Mouse (Mus musculus): ENCODE measurements around the gene Gle1. TPM values are rescaled to one million over a fixed set of nuclear protein-coding genes. Genes with fewer than 3 reads are reported as not detected.

The Gle1 gene
- total and polyA plus RNA-seq, 2 experiments from 2014 or later: 57.4 to 62.3 TPM

GRCm38 (mm10) chr2:29971838-29972635, 36.8 kb downstream of the Gle1 start:
- 63% methylated on average over 9 of the region's 9 CpGs for WGBS
- H3K4me1 ChIP-seq (ENCODE audit: insufficient read depth): peaks cover 25% of the 10 kb centered on the region
- ATAC-seq (no peak), DNase-seq (no peak)
- H3K4me3 ChIP-seq (ENCODE audit: low read depth, low read length): no peak overlapping the region
- no peak overlapping the region for H3K9ac ChIP-seq
- peaks cover 30% of the 10 kb centered on the region for H3K36me3 ChIP-seq (ENCODE audit: insufficient read depth)
- TF ChIP-seq CTCF (IDR thresholded peaks at IDR 0.05; ENCODE audit: low read depth): no peak
- H3K9me3 ChIP-seq (ENCODE audit: low read length): no peaks in the 10 kb centered on the region
- H3K27me3 ChIP-seq (ENCODE audit: insufficient read depth, low read length): no peaks in the 10 kb centered on the region
- H3K4me2 ChIP-seq (ENCODE audit: low read depth): no peak overlapping the region
- H3K27ac ChIP-seq (ENCODE audit: low read depth, low read length): no peak overlapping the region

- DNase-seq (no peak), ATAC-seq (no peak)
- no peaks in the 10 kb centered on the region for H3K27me3 ChIP-seq (ENCODE audit: insufficient read depth, low read length)
- H3K36me3 ChIP-seq (ENCODE audit: insufficient read depth): peaks cover 35% of the 10 kb centered on the region
- 23% methylated on average over 1 of the region's 2 CpGs for WGBS
- no peaks in the 10 kb centered on the region for H3K9me3 ChIP-seq (ENCODE audit: low read length)
- no peak overlapping the region for H3K4me3 ChIP-seq (ENCODE audit: low read depth, low read length)
- no peak overlapping the region for H3K4me2 ChIP-seq (ENCODE audit: low read depth)
- no peak overlapping the region for H3K9ac ChIP-seq
- no peak for TF ChIP-seq CTCF (IDR thresholded peaks at IDR 0.05; ENCODE audit: low read depth)
- peaks cover 13% of the 10 kb centered on the region for H3K4me1 ChIP-seq (ENCODE audit: insufficient read depth)
- no peak overlapping the region for H3K27ac ChIP-seq (ENCODE audit: low read depth, low read length)
Measured at GRCm38 (mm10) chr2:29973525-29973924, 38.3 kb downstream of the Gle1 start.

- Histone ChIP-seq H3K9ac (no peak overlapping the region), H3K4me1 (ENCODE audit: insufficient read depth) (no peaks in the 10 kb centered on the region), H3K36me3 (ENCODE audit: insufficient read depth) (peaks cover 56% of the 10 kb centered on the region), H3K27ac (ENCODE audit: low read depth, low read length) (no peak overlapping the region), H3K9me3 (ENCODE audit: low read length) (no peaks in the 10 kb centered on the region), H3K4me2 (ENCODE audit: low read depth) (no peak overlapping the region), H3K4me3 (ENCODE audit: low read depth, low read length) (no peak overlapping the region), H3K27me3 (ENCODE audit: insufficient read depth, low read length) (no peaks in the 10 kb centered on the region)
- ATAC-seq (0 out of 2 replicates have a peak, but pooled peaks have one; percentile 38), DNase-seq (peak; percentile 63)
- peak; percentile 72 for TF ChIP-seq CTCF (IDR thresholded peaks at IDR 0.05; ENCODE audit: low read depth)
Measured at GRCm38 (mm10) chr2:29977307-29977706, 42.1 kb downstream of the Gle1 start.

GRCm38 (mm10) chr2:29980661-29981060, 45.4 kb downstream of the Gle1 start:
- Histone ChIP-seq H3K4me1 (ENCODE audit: insufficient read depth) (no peaks in the 10 kb centered on the region), H3K9me3 (ENCODE audit: low read length) (no peaks in the 10 kb centered on the region), H3K9ac (no peak overlapping the region), H3K4me3 (ENCODE audit: low read depth, low read length) (no peak overlapping the region), H3K27me3 (ENCODE audit: insufficient read depth, low read length) (no peaks in the 10 kb centered on the region), H3K27ac (ENCODE audit: low read depth, low read length) (no peak overlapping the region), H3K4me2 (ENCODE audit: low read depth) (no peak overlapping the region), H3K36me3 (ENCODE audit: insufficient read depth) (peaks cover 82% of the 10 kb centered on the region)
- 92% methylated on average over 1 of the region's 1 CpGs for WGBS
- TF ChIP-seq CTCF (IDR thresholded peaks at IDR 0.05; ENCODE audit: low read depth): no peak
- no peak for ATAC-seq
- no peak for DNase-seq

- Histone ChIP-seq H3K27ac (ENCODE audit: low read depth, low read length) (no peak overlapping the region), H3K4me2 (ENCODE audit: low read depth) (no peak overlapping the region), H3K9ac (no peak overlapping the region), H3K9me3 (ENCODE audit: low read length) (no peaks in the 10 kb centered on the region), H3K4me3 (ENCODE audit: low read depth, low read length) (no peak overlapping the region), H3K36me3 (ENCODE audit: insufficient read depth) (peaks cover 99% of the 10 kb centered on the region), H3K27me3 (ENCODE audit: insufficient read depth, low read length) (no peaks in the 10 kb centered on the region), H3K4me1 (ENCODE audit: insufficient read depth) (no peaks in the 10 kb centered on the region)
- TF ChIP-seq CTCF (IDR thresholded peaks at IDR 0.05; ENCODE audit: low read depth): no peak
- ATAC-seq (no peak), DNase-seq (no peak)
- WGBS: 33% methylated on average over 2 of the region's 2 CpGs
Measured at GRCm38 (mm10) chr2:29991962-29992361, 56.7 kb downstream of the Gle1 start.

- no peak for DNase-seq
Measured at GRCm38 (mm10) chr2:30009101-30009500, 73.9 kb downstream of the Gle1 start.

More at GRCm38 (mm10) chr2:30009101-30009500, 73.9 kb downstream of the Gle1 start:
- WGBS: 55% methylated on average over 1 of the region's 1 CpGs
- ATAC-seq: no peak
- Histone ChIP-seq H3K9ac (no peak overlapping the region), H3K27me3 (ENCODE audit: insufficient read depth, low read length) (no peaks in the 10 kb centered on the region), H3K4me3 (ENCODE audit: low read depth, low read length) (no peak overlapping the region), H3K36me3 (ENCODE audit: insufficient read depth) (peaks cover 94% of the 10 kb centered on the region), H3K4me1 (ENCODE audit: insufficient read depth) (no peaks in the 10 kb centered on the region), H3K9me3 (ENCODE audit: low read length) (no peaks in the 10 kb centered on the region), H3K4me2 (ENCODE audit: low read depth) (no peak overlapping the region), H3K27ac (ENCODE audit: low read depth, low read length) (no peak overlapping the region)
- no peak for TF ChIP-seq CTCF (IDR thresholded peaks at IDR 0.05; ENCODE audit: low read depth)

Small RNAs within 50 kb of the gene (microRNA-seq; reads per million reads assigned to microRNA genes)
- 0.49 to 0.77 reads per million in 2 experiments for gene Mir6997

Other genes with a start within 250 kb of the Gle1 start
- 0.86 and 1.5 TPM in 2 replicates for gene Gm13420, start 183.7 kb upstream of the Gle1 start, total RNA-seq (2014; rRNA removed)
- 0.18 TPM in 1 of 2 replicates, not detected in the other for gene Gm13420, start 183.7 kb upstream of the Gle1 start, polyA plus RNA-seq (2015; fragmentation: Nextera tagmentation; extraction: Ambion mirVana)
- gene Gm13547, start 176.1 kb upstream of the Gle1 start, total RNA-seq (2014; rRNA removed): not detected in 2 replicates
- gene Gm13547, start 176.1 kb upstream of the Gle1 start, polyA plus RNA-seq (2015; fragmentation: Nextera tagmentation; extraction: Ambion mirVana): not detected in 2 replicates
- gene Coq4, start 147.9 kb upstream of the Gle1 start, total RNA-seq (2014; rRNA removed): 34.5 and 39.7 TPM in 2 replicates
- gene Coq4, start 147.9 kb upstream of the Gle1 start, polyA plus RNA-seq (2015; fragmentation: Nextera tagmentation; extraction: Ambion mirVana): 31.2 and 36.7 TPM in 2 replicates
- gene Trub2, start 146.9 kb upstream of the Gle1 start, total RNA-seq (2014; rRNA removed): 52.3 and 68.7 TPM in 2 replicates
- 22.4 and 27.3 TPM in 2 replicates for gene Trub2, start 146.9 kb upstream of the Gle1 start, polyA plus RNA-seq (2015; fragmentation: Nextera tagmentation; extraction: Ambion mirVana)
- gene Slc27a4, start 132.8 kb upstream of the Gle1 start, total RNA-seq (2014; rRNA removed): 74.9 and 82.9 TPM in 2 replicates
- 32.3 and 40.3 TPM in 2 replicates for gene Slc27a4, start 132.8 kb upstream of the Gle1 start, polyA plus RNA-seq (2015; fragmentation: Nextera tagmentation; extraction: Ambion mirVana)
- 58.9 and 91.9 TPM in 2 replicates for gene Urm1, start 115.4 kb upstream of the Gle1 start, total RNA-seq (2014; rRNA removed)
- gene Urm1, start 115.4 kb upstream of the Gle1 start, polyA plus RNA-seq (2015; fragmentation: Nextera tagmentation; extraction: Ambion mirVana): 27.3 and 29.4 TPM in 2 replicates
- 13.6 and 16.9 TPM in 2 replicates for gene Cercam, start 66.3 kb upstream of the Gle1 start, total RNA-seq (2014; rRNA removed)
- 10.8 and 14.1 TPM in 2 replicates for gene Cercam, start 66.3 kb upstream of the Gle1 start, polyA plus RNA-seq (2015; fragmentation: Nextera tagmentation; extraction: Ambion mirVana)
- 103 and 109 TPM in 2 replicates for gene Odf2, start 46.2 kb upstream of the Gle1 start, total RNA-seq (2014; rRNA removed)
- 40.3 and 60.8 TPM in 2 replicates for gene Odf2, start 46.2 kb upstream of the Gle1 start, polyA plus RNA-seq (2015; fragmentation: Nextera tagmentation; extraction: Ambion mirVana)
- 839 and 918 TPM in 2 replicates for gene Sptan1, start 30.1 kb downstream of the Gle1 start, total RNA-seq (2014; rRNA removed)
- gene Sptan1, start 30.1 kb downstream of the Gle1 start, polyA plus RNA-seq (2015; fragmentation: Nextera tagmentation; extraction: Ambion mirVana): 182 and 192 TPM in 2 replicates
- gene Wdr34, start 113.5 kb downstream of the Gle1 start, total RNA-seq (2014; rRNA removed): 88.4 and 103 TPM in 2 replicates
- gene Wdr34, start 113.5 kb downstream of the Gle1 start, polyA plus RNA-seq (2015; fragmentation: Nextera tagmentation; extraction: Ambion mirVana): 65.1 and 83.6 TPM in 2 replicates
- gene Set, start 122.0 kb downstream of the Gle1 start, total RNA-seq (2014; rRNA removed): 361 and 392 TPM in 2 replicates
- 349 and 384 TPM in 2 replicates for gene Set, start 122.0 kb downstream of the Gle1 start, polyA plus RNA-seq (2015; fragmentation: Nextera tagmentation; extraction: Ambion mirVana)
- gene Pkn3, start 142.3 kb downstream of the Gle1 start, total RNA-seq (2014; rRNA removed): 2.0 and 4.7 TPM in 2 replicates
- 0.80 and 0.86 TPM in 2 replicates for gene Pkn3, start 142.3 kb downstream of the Gle1 start, polyA plus RNA-seq (2015; fragmentation: Nextera tagmentation; extraction: Ambion mirVana)
- 19.5 and 25.7 TPM in 2 replicates for gene Zdhhc12, start 158.2 kb downstream of the Gle1 start, total RNA-seq (2014; rRNA removed)
- 20.8 and 23.3 TPM in 2 replicates for gene Zdhhc12, start 158.2 kb downstream of the Gle1 start, polyA plus RNA-seq (2015; fragmentation: Nextera tagmentation; extraction: Ambion mirVana)
- gene Zer1, start 189.2 kb downstream of the Gle1 start, total RNA-seq (2014; rRNA removed): 51.9 and 70.2 TPM in 2 replicates
- gene Zer1, start 189.2 kb downstream of the Gle1 start, polyA plus RNA-seq (2015; fragmentation: Nextera tagmentation; extraction: Ambion mirVana): 5.4 and 10.3 TPM in 2 replicates
- gene Tbc1d13, start 198.3 kb downstream of the Gle1 start, total RNA-seq (2014; rRNA removed): 116 and 135 TPM in 2 replicates
- 5.0 and 8.3 TPM in 2 replicates for gene Tbc1d13, start 198.3 kb downstream of the Gle1 start, polyA plus RNA-seq (2015; fragmentation: Nextera tagmentation; extraction: Ambion mirVana)
- 31.8 and 37.1 TPM in 2 replicates for gene Endog, start 236.1 kb downstream of the Gle1 start, total RNA-seq (2014; rRNA removed)
- 29.0 and 31.1 TPM in 2 replicates for gene Endog, start 236.1 kb downstream of the Gle1 start, polyA plus RNA-seq (2015; fragmentation: Nextera tagmentation; extraction: Ambion mirVana)
- gene Spout1, start 243.0 kb downstream of the Gle1 start, total RNA-seq (2014; rRNA removed): 36.1 and 40.1 TPM in 2 replicates
- gene Spout1, start 243.0 kb downstream of the Gle1 start, polyA plus RNA-seq (2015; fragmentation: Nextera tagmentation; extraction: Ambion mirVana): 50.3 and 53.5 TPM in 2 replicates

All from forebrain, postnatal 0 days (tissue).